Mouse (Mus musculus): ENCODE measurements around the gene Nsun4. TPM values are rescaled to one million over a fixed set of nuclear protein-coding genes. Genes with fewer than 3 reads are reported as not detected.

Nsun4 gene
- polyA plus RNA-seq, 1 experiment: 12.0 TPM

DNA sequence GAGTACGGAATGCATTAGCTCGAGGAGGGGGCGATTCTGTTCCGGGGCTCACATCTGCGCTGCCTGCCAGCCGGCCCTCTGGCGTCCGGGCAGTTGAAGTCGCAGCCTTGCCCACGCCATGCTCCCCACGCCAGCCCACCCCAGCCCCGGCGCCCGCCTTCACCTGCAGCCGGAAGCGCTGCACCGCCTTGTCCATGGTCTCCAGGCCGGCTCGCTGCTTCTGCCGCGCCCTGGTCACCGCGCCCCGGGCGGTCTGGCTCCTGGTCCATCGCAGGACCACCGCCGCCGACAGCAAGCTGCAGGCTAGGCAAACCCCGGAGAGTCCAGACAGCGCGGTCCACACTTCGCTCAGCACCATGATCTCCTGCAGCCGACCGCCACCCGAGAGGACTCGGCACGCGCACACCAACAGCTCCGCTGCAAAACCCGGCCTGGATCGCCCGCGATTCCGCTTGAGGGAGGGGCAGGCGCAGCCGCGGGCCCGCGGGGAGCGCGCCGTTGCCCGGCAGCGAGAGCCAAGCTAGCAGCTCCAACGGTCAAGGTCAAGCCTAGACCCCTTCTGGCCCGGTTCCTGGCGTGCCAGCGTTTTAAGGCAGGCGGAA lies 36.3 kb downstream of the Nsun4 start:
- Histone ChIP-seq H3K27me3 (ENCODE audit: control insufficient read depth, insufficient read depth, insufficient read length) (peaks cover 53% of the 10 kb centered on the region), H3ac (ENCODE audit: control insufficient read depth, insufficient read length, low read depth) (peak overlapping the region; percentile 76), H3K36me3 (ENCODE audit: control insufficient read depth, insufficient read depth) (no peaks in the 10 kb centered on the region), H3K79me2 (ENCODE audit: control insufficient read depth, insufficient read depth) (no peaks in the 10 kb centered on the region), H3K4me3 (ENCODE audit: insufficient read depth, poor library complexity, severe bottlenecking) (peak overlapping the region; percentile 6), H3K79me3 (ENCODE audit: low read depth) (no peaks in the 10 kb centered on the region)
- TF ChIP-seq CEBPB (IDR thresholded peaks at IDR 0.05; ENCODE audit: low read depth): no peak
- peak; percentile 62 for TF ChIP-seq MAX (IDR thresholded peaks at IDR 0.05)

DNA sequence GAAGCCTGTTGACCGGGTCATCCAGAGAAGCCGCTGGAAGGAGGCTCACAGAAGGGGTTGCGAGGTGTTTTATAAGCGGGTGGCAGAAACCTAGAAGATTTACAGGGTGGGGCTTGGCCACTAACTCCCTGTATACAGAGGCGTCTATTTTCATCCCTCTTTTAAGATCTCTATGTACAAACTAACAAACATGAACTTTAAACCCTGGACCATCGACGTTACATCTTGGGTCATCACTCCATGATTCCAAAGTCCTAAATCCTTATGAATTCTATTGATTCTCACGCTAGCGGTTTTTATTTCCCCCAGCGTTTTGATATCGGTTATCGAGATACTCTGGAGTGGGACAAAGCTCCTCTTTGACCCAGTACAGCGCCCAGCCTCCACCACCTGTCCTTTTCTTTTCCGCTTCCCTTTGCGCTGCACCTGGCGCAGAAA lies 36.8 kb downstream of the Nsun4 start:
- no peak for TF ChIP-seq MYOG (IDR thresholded peaks at IDR 0.05; ENCODE audit: control insufficient read depth, extremely low read depth, insufficient read length)
- Histone ChIP-seq H3K36me3 (ENCODE audit: control insufficient read depth, insufficient read depth) (no peaks in the 10 kb centered on the region), H3K79me2 (ENCODE audit: control insufficient read depth, insufficient read depth) (no peaks in the 10 kb centered on the region), H3K27me3 (ENCODE audit: control insufficient read depth, insufficient read depth, insufficient read length) (peaks cover 56% of the 10 kb centered on the region), H3K79me3 (ENCODE audit: low read depth) (no peaks in the 10 kb centered on the region), H3ac (ENCODE audit: control insufficient read depth, insufficient read length, low read depth) (no peak overlapping the region), H3K4me3 (ENCODE audit: insufficient read depth, poor library complexity, severe bottlenecking) (no peak overlapping the region)

DNA sequence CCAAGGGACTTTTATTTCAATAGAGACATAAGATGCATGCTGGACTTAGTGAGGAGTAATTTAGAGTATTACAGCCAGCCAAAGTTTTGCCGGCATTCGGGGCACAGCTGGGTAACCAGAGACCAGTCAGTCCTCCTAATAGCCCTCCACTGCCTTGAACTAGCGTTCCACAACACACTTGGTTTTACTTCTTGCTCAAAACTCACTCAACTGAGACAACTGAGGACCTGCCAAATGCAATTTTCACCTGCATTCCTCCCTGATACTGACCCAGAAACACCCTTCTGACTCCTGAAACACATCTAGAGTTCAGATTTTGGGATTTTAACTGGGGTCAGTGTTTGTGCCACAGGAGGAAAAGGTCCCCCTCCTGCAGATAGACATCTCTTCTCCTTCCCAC lies 37.3 kb downstream of the Nsun4 start:
- no peaks in the 10 kb centered on the region for H3K36me3 ChIP-seq (ENCODE audit: control insufficient read depth, insufficient read depth)
- H3K79me2 ChIP-seq (ENCODE audit: control insufficient read depth, insufficient read depth): no peaks in the 10 kb centered on the region
- TF ChIP-seq CEBPB (IDR thresholded peaks at IDR 0.05; ENCODE audit: low read depth) (no peak), MAX (IDR thresholded peaks at IDR 0.05) (no peak), USF1 (IDR thresholded peaks at IDR 0.05; ENCODE audit: low read depth) (no peak), FOSL1 (IDR thresholded peaks at IDR 0.05; ENCODE audit: insufficient read depth, low read length, poor library complexity, severe bottlenecking) (no peak), MYOG (IDR thresholded peaks at IDR 0.05; ENCODE audit: control insufficient read depth, extremely low read depth, insufficient read length) (no peak), MYOD1 (IDR thresholded peaks at IDR 0.05; ENCODE audit: control insufficient read depth, insufficient read length, low read depth) (no peak), CTCF (IDR thresholded peaks at IDR 0.05; ENCODE audit: control insufficient read depth, insufficient read depth, insufficient read length) (no peak)
- H3K79me3 ChIP-seq (ENCODE audit: low read depth): no peaks in the 10 kb centered on the region
- no peak overlapping the region for H3K4me3 ChIP-seq (ENCODE audit: insufficient read depth, poor library complexity, severe bottlenecking)
- H3K27me3 ChIP-seq (ENCODE audit: control insufficient read depth, insufficient read depth, insufficient read length): peaks cover 56% of the 10 kb centered on the region
- H3ac ChIP-seq (ENCODE audit: control insufficient read depth, insufficient read length, low read depth): no peak overlapping the region

DNA sequence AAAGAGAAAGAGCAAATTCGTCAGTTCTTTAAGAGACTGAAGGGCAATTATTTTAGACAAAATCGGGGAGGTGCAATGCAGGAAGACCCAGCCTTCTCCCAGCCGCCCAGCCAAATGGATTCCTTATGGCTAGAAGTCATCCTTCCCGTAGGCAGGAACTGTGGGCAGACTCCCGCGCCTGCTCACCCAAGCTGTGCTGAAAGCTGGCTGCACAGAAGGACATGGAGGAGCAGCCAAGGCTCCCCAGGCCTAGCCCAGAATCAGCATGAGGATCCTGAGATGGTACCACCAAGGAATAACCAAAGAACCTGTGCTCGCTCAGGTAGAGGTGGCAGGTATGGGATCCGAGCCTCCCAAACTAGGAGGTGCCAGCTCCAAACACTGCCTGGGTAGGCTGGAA lies 37.7 kb downstream of the Nsun4 start:
- Histone ChIP-seq H3K4me3 (ENCODE audit: insufficient read depth, poor library complexity, severe bottlenecking) (no peak overlapping the region), H3K79me3 (ENCODE audit: low read depth) (no peaks in the 10 kb centered on the region), H3K36me3 (ENCODE audit: control insufficient read depth, insufficient read depth) (no peaks in the 10 kb centered on the region), H3ac (ENCODE audit: control insufficient read depth, insufficient read length, low read depth) (no peak overlapping the region), H3K79me2 (ENCODE audit: control insufficient read depth, insufficient read depth) (no peaks in the 10 kb centered on the region), H3K27me3 (ENCODE audit: control insufficient read depth, insufficient read depth, insufficient read length) (peaks cover 56% of the 10 kb centered on the region)
- no peak for TF ChIP-seq CEBPB (IDR thresholded peaks at IDR 0.05; ENCODE audit: low read depth)
- TF ChIP-seq MAX (IDR thresholded peaks at IDR 0.05): no peak
- no peak for TF ChIP-seq CTCF (IDR thresholded peaks at IDR 0.05; ENCODE audit: control insufficient read depth, insufficient read depth, insufficient read length)
- TF ChIP-seq USF1 (IDR thresholded peaks at IDR 0.05; ENCODE audit: low read depth): no peak
- TF ChIP-seq MYOG (IDR thresholded peaks at IDR 0.05; ENCODE audit: control insufficient read depth, extremely low read depth, insufficient read length): no peak
- TF ChIP-seq FOSL1 (IDR thresholded peaks at IDR 0.05; ENCODE audit: insufficient read depth, low read length, poor library complexity, severe bottlenecking): no peak
- no peak for TF ChIP-seq MYOD1 (IDR thresholded peaks at IDR 0.05; ENCODE audit: control insufficient read depth, insufficient read length, low read depth)

DNA sequence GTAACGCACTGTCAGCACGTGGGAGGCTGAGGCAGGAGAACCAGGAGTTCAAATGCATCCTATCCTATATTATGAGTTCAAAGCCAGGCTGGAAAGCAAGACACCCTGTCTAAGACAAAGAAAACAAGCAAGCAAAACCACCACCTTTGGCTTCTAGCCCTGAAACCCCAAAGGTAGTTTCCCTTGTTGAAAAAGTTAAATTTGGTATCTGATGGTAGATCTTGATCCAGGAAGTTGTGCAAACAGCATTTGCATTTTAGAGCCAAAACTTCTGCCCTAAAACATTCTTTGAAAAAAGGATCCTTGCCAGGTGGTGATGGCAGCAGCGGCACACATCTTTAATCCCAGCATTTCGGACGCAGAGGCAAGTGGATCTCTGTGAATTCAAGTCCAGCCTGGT lies 38.2 kb downstream of the Nsun4 start:
- H3K79me2 ChIP-seq (ENCODE audit: control insufficient read depth, insufficient read depth): no peaks in the 10 kb centered on the region
- no peaks in the 10 kb centered on the region for H3K36me3 ChIP-seq (ENCODE audit: control insufficient read depth, insufficient read depth)
- no peaks in the 10 kb centered on the region for H3K79me3 ChIP-seq (ENCODE audit: low read depth)
- no peak overlapping the region for H3K4me3 ChIP-seq (ENCODE audit: insufficient read depth, poor library complexity, severe bottlenecking)
- H3K27me3 ChIP-seq (ENCODE audit: control insufficient read depth, insufficient read depth, insufficient read length): peaks cover 56% of the 10 kb centered on the region
- TF ChIP-seq MYOG (IDR thresholded peaks at IDR 0.05; ENCODE audit: control insufficient read depth, extremely low read depth, insufficient read length): no peak
- no peak for TF ChIP-seq MAX (IDR thresholded peaks at IDR 0.05)
- TF ChIP-seq FOSL1 (IDR thresholded peaks at IDR 0.05; ENCODE audit: insufficient read depth, low read length, poor library complexity, severe bottlenecking): no peak
- no peak for TF ChIP-seq MYOD1 (IDR thresholded peaks at IDR 0.05; ENCODE audit: control insufficient read depth, insufficient read length, low read depth)
- no peak for TF ChIP-seq CTCF (IDR thresholded peaks at IDR 0.05; ENCODE audit: control insufficient read depth, insufficient read depth, insufficient read length)
- TF ChIP-seq USF1 (IDR thresholded peaks at IDR 0.05; ENCODE audit: low read depth): no peak
- no peak for TF ChIP-seq CEBPB (IDR thresholded peaks at IDR 0.05; ENCODE audit: low read depth)
- H3ac ChIP-seq (ENCODE audit: control insufficient read depth, insufficient read length, low read depth): no peak overlapping the region

DNA sequence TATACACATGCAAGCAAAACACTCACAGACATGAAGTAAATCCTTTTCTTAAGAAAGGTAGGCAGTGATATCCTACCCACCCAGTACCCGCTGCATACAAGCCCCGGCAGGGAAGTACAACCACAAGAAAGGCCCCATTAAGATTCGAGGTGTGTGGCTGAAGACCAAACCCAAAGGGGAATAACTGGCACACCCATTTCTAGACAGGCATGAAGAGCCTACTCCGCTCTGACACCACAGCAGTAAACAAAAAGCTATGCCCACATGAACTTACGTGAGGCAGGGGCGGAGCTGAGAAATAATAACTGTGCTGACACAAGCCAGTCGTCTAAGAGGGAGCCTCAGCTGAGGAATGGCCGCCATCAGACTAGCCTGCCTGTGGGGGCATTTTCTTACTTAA lies 43.5 kb downstream of the Nsun4 start:
- no peak overlapping the region for H3ac ChIP-seq (ENCODE audit: control insufficient read depth, insufficient read length, low read depth)
- no peak overlapping the region for H3K4me3 ChIP-seq (ENCODE audit: insufficient read depth, poor library complexity, severe bottlenecking)
- H3K36me3 ChIP-seq (ENCODE audit: control insufficient read depth, insufficient read depth): no peaks in the 10 kb centered on the region
- TF ChIP-seq MYOD1 (IDR thresholded peaks at IDR 0.05; ENCODE audit: control insufficient read depth, insufficient read length, low read depth): no peak
- no peak for TF ChIP-seq USF1 (IDR thresholded peaks at IDR 0.05; ENCODE audit: low read depth)
- no peak for TF ChIP-seq CEBPB (IDR thresholded peaks at IDR 0.05; ENCODE audit: low read depth)
- no peak for TF ChIP-seq MAX (IDR thresholded peaks at IDR 0.05)
- TF ChIP-seq MYOG (IDR thresholded peaks at IDR 0.05; ENCODE audit: control insufficient read depth, extremely low read depth, insufficient read length): no peak
- TF ChIP-seq FOSL1 (IDR thresholded peaks at IDR 0.05; ENCODE audit: insufficient read depth, low read length, poor library complexity, severe bottlenecking): no peak
- no peak for TF ChIP-seq CTCF (IDR thresholded peaks at IDR 0.05; ENCODE audit: control insufficient read depth, insufficient read depth, insufficient read length)
- H3K79me2 ChIP-seq (ENCODE audit: control insufficient read depth, insufficient read depth): no peaks in the 10 kb centered on the region
- H3K27me3 ChIP-seq (ENCODE audit: control insufficient read depth, insufficient read depth, insufficient read length): peaks cover 28% of the 10 kb centered on the region
- no peaks in the 10 kb centered on the region for H3K79me3 ChIP-seq (ENCODE audit: low read depth)
